Mouse (Mus musculus) hindbrain, embryonic 11.5 days (tissue): ENCODE data around the gene Egf. TPM values are rescaled to one million over a fixed set of nuclear protein-coding genes. Genes with fewer than 3 reads are reported as not detected.
A peak's percentile ranks its signal among the peaks of the same experiment; 100 is the strongest.

Experiments
- ATAC-seq: fragments of 200-750 bp; cut with Nextera tagmentation; 2 replicates; pipeline ENCODE4 v1.8.0; 2017; ENCODE audit warnings: mild to moderate bottlenecking, moderate TSS enrichment, moderate library complexity; ENCODE audit not compliant: low FRiP score
- DNase-seq: peaks from one replicate; pipeline ENCODE4 v3.0.0-alpha.2; 2015; ENCODE audit warnings: low spot score
- H3K27ac ChIP-seq: fragments of 300-500 bp; sonication (generic); 2 replicates; pipeline ENCODE4 v1.5.1; 2014; ENCODE audit warnings: mild to moderate bottlenecking, low read depth, low read length
- H3K27me3 ChIP-seq: fragments of 300-500 bp; sonication (generic); 2 replicates; pipeline ENCODE4 v1.6.1; 2014; ENCODE audit warnings: mild to moderate bottlenecking, low read length, moderate library complexity, mixed read lengths; ENCODE audit not compliant: control insufficient read depth, insufficient read depth
- H3K36me3 ChIP-seq: fragments of 300-500 bp; sonication (generic); 2 replicates; pipeline ENCODE4 v1.6.1; 2014; ENCODE audit warnings: mild to moderate bottlenecking, low read length, moderate library complexity, mixed read lengths; ENCODE audit not compliant: control insufficient read depth, insufficient read depth
- H3K4me1 ChIP-seq: fragments of 300-500 bp; sonication (generic); replicated peaks from 2 replicates; pipeline ENCODE4 v1.6.1; 2014; ENCODE audit warnings: low read length, mixed read lengths; ENCODE audit not compliant: control insufficient read depth, insufficient read depth
- H3K4me2 ChIP-seq: fragments of 300-500 bp; sonication (generic); replicated peaks from 2 replicates; pipeline ENCODE4 v1.6.1; 2014; ENCODE audit warnings: mild to moderate bottlenecking, low read depth, low read length
- H3K4me3 ChIP-seq: fragments of 300-500 bp; sonication (generic); 2 replicates; pipeline ENCODE4 v1.5.1; 2014; ENCODE audit warnings: low read depth, low read length
- H3K9ac ChIP-seq: fragments of 300-500 bp; sonication (generic); 2 replicates; pipeline ENCODE4 v1.6.1; 2014; ENCODE audit warnings: low read depth, low read length
- H3K9me3 ChIP-seq: fragments of 300-500 bp; sonication (generic); 2 replicates; pipeline ENCODE4 v1.6.1; 2016; ENCODE audit warnings: low read length; ENCODE audit not compliant: control insufficient read depth
- WGBS: fragments of 180-500 bp; shearing (Covaris S2); extraction: QIAGEN DNeasy Blood & Tissue Kit; methylation state at CpG from one replicate; pipeline ENCODE4 v1.1.7; 2014; 5-methylcytosine and 5-hydroxymethylcytosine counted together
- polyA plus RNA-seq: library from polyadenylated mRNA; unstranded; fragments of >200 nt; fragmentation: Nextera tagmentation; extraction: Ambion mirVana; gene quantifications from 2 replicates; pipeline ENCODE4 v1.2.1, GENCODE M21; 2014

The Egf gene
- polyA plus RNA-seq, 1 experiment from 2014 or later = 2.0 TPM

DNA sequence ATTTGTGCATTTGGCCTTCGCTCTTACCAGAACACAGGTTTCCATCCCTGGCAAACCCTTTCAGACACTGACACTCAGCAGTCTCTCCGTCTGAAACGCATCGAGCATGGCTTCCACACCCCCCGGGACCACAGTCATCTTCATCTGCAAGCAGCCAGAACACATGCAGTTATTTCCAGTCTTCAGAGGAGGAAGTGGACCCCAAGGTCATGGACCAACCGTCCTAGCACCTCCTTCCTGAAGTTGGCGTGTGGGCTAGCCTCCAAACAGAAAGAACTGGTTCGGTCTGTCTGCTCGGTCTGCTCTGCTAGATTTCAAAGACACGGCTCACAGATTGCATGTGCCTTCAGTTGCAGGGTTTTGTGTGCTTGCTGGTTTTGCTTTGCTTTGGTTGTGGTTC lies 57.4 kb downstream of the Egf start:
- no peaks in the 10 kb centered on the region for H3K27me3 ChIP-seq
- no peak overlapping the region for H3K4me2 ChIP-seq
- no peak overlapping the region for H3K27ac ChIP-seq
- H3K4me3 ChIP-seq = no peak overlapping the region
- ATAC-seq (no peak), DNase-seq (no peak)
- H3K4me1 ChIP-seq = no peaks in the 10 kb centered on the region
- H3K9ac ChIP-seq = no peak overlapping the region
- H3K9me3 ChIP-seq = no peaks in the 10 kb centered on the region
- WGBS = 88% methylated on average over 10 of the region's 10 CpGs
- H3K36me3 ChIP-seq = no peaks in the 10 kb centered on the region

DNA sequence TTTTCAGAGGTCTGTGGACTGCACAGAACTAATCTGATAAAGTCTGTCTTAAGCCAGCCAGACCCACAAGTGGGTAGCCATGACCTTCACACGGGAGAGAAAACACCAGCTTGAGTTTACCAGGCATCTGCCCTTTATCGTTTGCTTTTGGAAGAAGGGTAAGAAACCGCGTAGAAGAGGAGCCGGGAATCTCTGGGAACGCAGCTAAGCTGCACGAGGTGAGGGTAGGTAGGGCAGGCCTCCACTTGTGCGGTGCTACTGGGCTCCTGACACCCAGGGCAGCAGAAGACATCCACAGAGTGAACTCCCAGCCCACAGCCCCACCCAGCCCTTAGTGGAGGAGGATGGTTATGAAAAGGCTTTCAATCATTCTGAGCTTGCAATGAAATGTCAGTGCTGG lies 59.2 kb downstream of the Egf start:
- Histone ChIP-seq H3K27ac (no peak overlapping the region), H3K4me2 (no peak overlapping the region), H3K9ac (no peak overlapping the region), H3K4me1 (no peaks in the 10 kb centered on the region), H3K36me3 (no peaks in the 10 kb centered on the region), H3K27me3 (no peaks in the 10 kb centered on the region), H3K9me3 (no peaks in the 10 kb centered on the region), H3K4me3 (no peak overlapping the region)
- 88% methylated on average over 8 of the region's 8 CpGs for WGBS
- ATAC-seq = no peak
- no peak for DNase-seq

GRCm38 (mm10) chr3:129693581-129693980 lies 61.5 kb downstream of the Egf start:
- no peak overlapping the region for H3K27ac ChIP-seq
- H3K4me1 ChIP-seq = no peaks in the 10 kb centered on the region
- H3K9me3 ChIP-seq = no peaks in the 10 kb centered on the region
- no peak overlapping the region for H3K4me2 ChIP-seq
- no peak overlapping the region for H3K9ac ChIP-seq
- H3K27me3 ChIP-seq = no peaks in the 10 kb centered on the region
- no peaks in the 10 kb centered on the region for H3K36me3 ChIP-seq
- no peak overlapping the region for H3K4me3 ChIP-seq
- DNase-seq (no peak), ATAC-seq (peak; percentile 45; the same call in 1 of the 2 replicates)
- WGBS = 67% methylated on average over 4 of the region's 4 CpGs

GRCm38 (mm10) chr3:129692816-129693215 lies 62.3 kb downstream of the Egf start:
- no peak overlapping the region for H3K27ac ChIP-seq
- no peaks in the 10 kb centered on the region for H3K9me3 ChIP-seq
- H3K4me1 ChIP-seq = no peaks in the 10 kb centered on the region
- ATAC-seq (no peak), DNase-seq (no peak)
- H3K4me3 ChIP-seq = no peak overlapping the region
- H3K9ac ChIP-seq = no peak overlapping the region
- no peaks in the 10 kb centered on the region for H3K36me3 ChIP-seq
- no peaks in the 10 kb centered on the region for H3K27me3 ChIP-seq
- 53% methylated on average over 16 of the region's 16 CpGs for WGBS
- H3K4me2 ChIP-seq = no peak overlapping the region

- no peak for ATAC-seq
- Histone ChIP-seq H3K4me3 (no peak overlapping the region), H3K4me2 (no peak overlapping the region), H3K27me3 (no peaks in the 10 kb centered on the region), H3K9me3 (no peaks in the 10 kb centered on the region), H3K27ac (no peak overlapping the region), H3K4me1 (no peaks in the 10 kb centered on the region), H3K36me3 (no peaks in the 10 kb centered on the region), H3K9ac (no peak overlapping the region)
- 63% methylated on average over 5 of the region's 5 CpGs for WGBS
- no peak for DNase-seq
Measured at GRCm38 (mm10) chr3:129687429-129687828, 67.7 kb downstream of the Egf start.

GRCm38 (mm10) chr3:129686698-129687333 lies 68.3 kb downstream of the Egf start:
- DNase-seq (peak; percentile 84), ATAC-seq (0 out of 2 replicates have a peak, but pooled peaks have one; percentile 33)
- WGBS = 61% methylated on average over 8 of the region's 8 CpGs
- Histone ChIP-seq H3K4me3 (no peak overlapping the region), H3K27ac (no peak overlapping the region), H3K9ac (no peak overlapping the region), H3K9me3 (no peaks in the 10 kb centered on the region), H3K4me1 (no peaks in the 10 kb centered on the region), H3K4me2 (no peak overlapping the region), H3K36me3 (no peaks in the 10 kb centered on the region), H3K27me3 (no peaks in the 10 kb centered on the region)

- no peak for ATAC-seq
- H3K4me2 ChIP-seq = no peak overlapping the region
- H3K36me3 ChIP-seq = no peaks in the 10 kb centered on the region
- 78% methylated on average over 12 of the region's 12 CpGs for WGBS
- no peak overlapping the region for H3K27ac ChIP-seq
- no peaks in the 10 kb centered on the region for H3K27me3 ChIP-seq
- no peak overlapping the region for H3K9ac ChIP-seq
- H3K4me1 ChIP-seq = no peaks in the 10 kb centered on the region
- no peak for DNase-seq
- no peaks in the 10 kb centered on the region for H3K9me3 ChIP-seq
- no peak overlapping the region for H3K4me3 ChIP-seq
Measured at GRCm38 (mm10) chr3:129686196-129686595, 68.9 kb downstream of the Egf start.

DNA sequence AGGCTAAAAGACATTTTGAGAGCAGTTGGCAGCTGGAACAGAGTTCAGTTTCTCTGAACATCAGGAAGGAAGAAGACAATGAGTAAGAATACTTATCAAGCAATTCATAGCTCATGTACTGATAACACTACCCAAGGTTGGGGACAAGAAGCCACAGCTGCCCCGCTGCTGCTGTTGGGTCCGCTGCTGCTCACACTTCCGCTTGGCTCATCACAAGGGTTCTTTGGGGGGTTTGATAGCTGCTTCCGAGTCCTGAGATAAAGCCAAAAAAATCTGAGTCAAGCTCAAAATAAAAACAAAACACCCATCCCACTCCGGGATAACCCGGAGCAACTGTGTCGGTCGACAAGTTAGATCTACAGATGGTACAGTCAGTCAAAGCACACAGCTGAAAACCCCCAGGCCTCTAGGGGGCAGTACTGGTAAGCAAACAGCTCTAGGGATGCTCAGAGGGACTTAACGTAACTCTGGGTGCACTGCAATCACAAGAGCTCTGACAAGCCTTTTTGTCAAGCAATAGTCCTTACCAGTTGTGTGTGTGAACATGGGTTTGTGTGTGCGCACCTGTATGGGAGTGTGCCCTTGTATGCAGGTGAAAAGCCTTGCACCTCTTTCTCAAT lies 71.9 kb downstream of the Egf start:
- 91% methylated on average over 10 of the region's 10 CpGs for WGBS
- H3K9ac ChIP-seq = no peak overlapping the region
- ATAC-seq = no peak

GRCm38 (mm10) chr3:129682389-129682788 lies 72.7 kb downstream of the Egf start:
- Histone ChIP-seq H3K27ac (no peak overlapping the region), H3K4me3 (no peak overlapping the region), H3K9me3 (no peaks in the 10 kb centered on the region), H3K9ac (no peak overlapping the region), H3K4me2 (no peak overlapping the region), H3K36me3 (no peaks in the 10 kb centered on the region), H3K4me1 (no peaks in the 10 kb centered on the region), H3K27me3 (no peaks in the 10 kb centered on the region)
- DNase-seq (no peak), ATAC-seq (no peak)
- WGBS = 81% methylated on average over 10 of the region's 10 CpGs

More for the DNA sequence above, 71.9 kb downstream of the Egf start:
- Histone ChIP-seq H3K9me3 (no peaks in the 10 kb centered on the region), H3K4me3 (no peak overlapping the region), H3K4me1 (no peaks in the 10 kb centered on the region), H3K4me2 (no peak overlapping the region), H3K27me3 (no peaks in the 10 kb centered on the region), H3K36me3 (no peaks in the 10 kb centered on the region), H3K27ac (no peak overlapping the region)
- no peak for DNase-seq
